Mouse (Mus musculus) brown adipose tissue, adult 24 weeks (tissue): ENCODE results near the gene Bicdl2. TPM values are rescaled to one million over a fixed set of nuclear protein-coding genes. Genes with fewer than 3 reads are reported as not detected.

ENCODE experiments used
- polyA plus RNA-seq: library from polyadenylated mRNA; stranded (reverse); fragments of >200 nt; gene quantifications from 2 replicates; pipeline ENCODE4 v1.2.4, GENCODE M21; 2012; ENCODE audit not compliant: missing spikeins, insufficient read depth, insufficient read length

Bicdl2 gene
- polyA plus RNA-seq, 1 experiment: not detected

Other genes starting within 250 kb of the Bicdl2 start
- gene Vmn2r117, start 180.8 kb upstream of the Bicdl2 start, polyA plus RNA-seq: not detected in 2 replicates
- gene Zfp213, start 96.3 kb upstream of the Bicdl2 start, polyA plus RNA-seq: 3.4 and 4.6 TPM in 2 replicates
- 1.8 and 3.7 TPM in 2 replicates for gene Zfp13, start 61.0 kb upstream of the Bicdl2 start, polyA plus RNA-seq
- gene Zscan10, start 59.6 kb upstream of the Bicdl2 start, polyA plus RNA-seq: not detected in 2 replicates
- gene Mmp25, start 15.2 kb upstream of the Bicdl2 start, polyA plus RNA-seq: not detected in 2 replicates
- 284 and 292 TPM in 2 replicates for gene Hcfc1r1, start 13.1 kb downstream of the Bicdl2 start, polyA plus RNA-seq
- 13.0 and 16.3 TPM in 2 replicates for gene Thoc6, start 13.4 kb downstream of the Bicdl2 start, polyA plus RNA-seq
- 20.5 and 40.5 TPM in 2 replicates for gene Tnfrsf12a, start 17.0 kb downstream of the Bicdl2 start, polyA plus RNA-seq
- gene Cldn6, start 18.7 kb downstream of the Bicdl2 start, polyA plus RNA-seq: not detected in 2 replicates
- not detected in 2 replicates for gene Cldn9, start 23.5 kb downstream of the Bicdl2 start, polyA plus RNA-seq
- gene 1520401A03Rik, start 62.3 kb downstream of the Bicdl2 start, polyA plus RNA-seq: not detected in 2 replicates
- 1.8 TPM in 1 of 2 replicates, not detected in the other for gene Pkmyt1, start 65.8 kb downstream of the Bicdl2 start, polyA plus RNA-seq
- 4.0 and 5.1 TPM in 2 replicates for gene Paqr4, start 80.4 kb downstream of the Bicdl2 start, polyA plus RNA-seq
- not detected in 2 replicates for gene Kremen2, start 85.3 kb downstream of the Bicdl2 start, polyA plus RNA-seq
- 25.8 and 26.8 TPM in 2 replicates for gene Flywch1, start 111.1 kb downstream of the Bicdl2 start, polyA plus RNA-seq
- 2.8 and 8.2 TPM in 2 replicates for gene Flywch2, start 125.6 kb downstream of the Bicdl2 start, polyA plus RNA-seq
- gene Srrm2, start 130.0 kb downstream of the Bicdl2 start, polyA plus RNA-seq: 86.7 and 109 TPM in 2 replicates
- 378 and 510 TPM in 2 replicates for gene Elob, start 168.6 kb downstream of the Bicdl2 start, polyA plus RNA-seq
- gene Prss33, start 175.6 kb downstream of the Bicdl2 start, polyA plus RNA-seq: not detected in 2 replicates
- not detected in 2 replicates for gene Prss32, start 183.3 kb downstream of the Bicdl2 start, polyA plus RNA-seq
- not detected in 2 replicates for gene Prss41, start 183.7 kb downstream of the Bicdl2 start, polyA plus RNA-seq
- not detected in 2 replicates for gene Prss21, start 207.6 kb downstream of the Bicdl2 start, polyA plus RNA-seq
- not detected in 2 replicates for gene Dcpp1, start 220.4 kb downstream of the Bicdl2 start, polyA plus RNA-seq
- not detected in 2 replicates for gene Dcpp2, start 220.4 kb downstream of the Bicdl2 start, polyA plus RNA-seq